Mouse (Mus musculus): ENCODE measurements around the gene Tmem248. TPM values are rescaled to one million over a fixed set of nuclear protein-coding genes. Genes with fewer than 3 reads are reported as not detected.

Gene Tmem248
- polyA plus RNA-seq, 1 experiment from 2014 or later: 24.7 TPM

DNA sequence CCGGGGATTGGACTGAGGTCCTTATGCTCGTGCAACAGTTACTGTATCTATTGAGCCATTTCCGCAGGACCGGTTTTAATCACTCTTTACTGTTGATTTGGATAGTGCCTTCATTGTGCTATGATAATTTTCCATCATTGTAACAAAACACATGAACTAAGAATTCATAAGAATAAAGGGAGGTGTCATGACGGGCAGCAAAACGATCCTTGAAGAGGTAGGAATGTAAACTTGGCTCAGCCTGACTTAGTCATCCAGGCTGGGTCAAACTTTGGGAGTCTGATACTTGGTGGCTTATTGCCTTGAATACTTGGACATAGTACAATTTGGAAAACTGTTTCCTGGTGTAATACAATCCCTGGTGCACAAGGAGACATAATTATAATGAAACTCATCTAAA lies 31.6 kb upstream of the Tmem248 start:
- Histone ChIP-seq H3K4me1 (peaks cover 5% of the 10 kb centered on the region; the same call in 1 of the 2 replicates), H3K4me2 (no peak overlapping the region), H3K9ac (replicated peaks) (no peak overlapping the region), H3K36me3 (peaks cover 17% of the 10 kb centered on the region), H3K4me3 (replicated peaks) (no peak overlapping the region), H3K27ac (replicated peaks) (no peak overlapping the region), H3K9me3 (replicated peaks) (no peaks in the 10 kb centered on the region), H3K27me3 (replicated peaks) (no peaks in the 10 kb centered on the region)
- no peak for ATAC-seq (ENCODE audit: low FRiP score)
- 92% methylated on average over 6 of the region's 6 CpGs for WGBS

DNA sequence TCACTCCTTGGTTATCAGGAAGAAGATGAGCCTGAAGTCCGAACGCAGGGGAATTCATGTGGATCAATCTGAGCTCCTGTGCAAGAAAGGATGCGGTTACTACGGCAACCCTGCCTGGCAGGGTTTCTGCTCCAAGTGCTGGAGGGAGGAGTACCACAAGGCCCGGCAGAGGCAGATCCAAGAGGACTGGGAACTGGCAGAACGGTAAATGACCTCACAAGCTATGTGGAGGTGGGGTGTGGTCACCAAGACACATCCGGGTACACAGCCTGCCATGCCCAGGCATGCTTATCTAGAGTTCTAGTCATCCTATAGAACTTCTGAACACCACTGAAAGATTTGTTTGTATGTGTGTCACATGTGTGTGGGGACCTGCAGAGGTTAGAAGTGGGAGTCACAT lies 29.5 kb upstream of the Tmem248 start:
- Histone ChIP-seq H3K27ac (replicated peaks) (no peak overlapping the region), H3K27me3 (replicated peaks) (no peaks in the 10 kb centered on the region), H3K4me3 (replicated peaks) (no peak overlapping the region), H3K9ac (replicated peaks) (no peak overlapping the region), H3K36me3 (peaks cover 32% of the 10 kb centered on the region), H3K4me1 (peaks cover 2% of the 10 kb centered on the region; the same call in 1 of the 2 replicates), H3K9me3 (replicated peaks) (no peaks in the 10 kb centered on the region), H3K4me2 (no peak overlapping the region)
- no peak for ATAC-seq (ENCODE audit: low FRiP score)
- 46% methylated on average over 7 of the region's 7 CpGs for WGBS

DNA sequence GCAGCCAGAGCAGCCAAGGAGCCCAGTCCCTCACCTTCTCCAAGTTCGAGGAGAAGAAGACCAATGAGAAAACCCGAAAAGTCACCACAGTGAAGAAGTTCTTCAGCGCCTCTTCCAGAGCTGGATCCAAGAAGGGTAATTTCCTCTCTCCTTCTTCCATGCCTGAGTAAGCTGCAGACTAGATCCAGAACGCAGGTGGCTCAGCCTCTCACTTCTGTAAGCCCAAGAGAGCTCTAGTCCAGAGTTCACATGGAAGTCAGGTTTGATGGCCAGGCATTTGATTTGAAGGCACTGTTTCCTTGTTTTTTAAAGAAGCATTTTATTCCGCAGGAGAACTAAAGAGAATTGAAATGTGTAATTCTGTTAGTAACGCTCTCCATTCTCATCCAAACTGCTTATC lies 26.0 kb upstream of the Tmem248 start:
- no peak overlapping the region for H3K9ac ChIP-seq (replicated peaks)
- H3K9me3 ChIP-seq (replicated peaks): no peaks in the 10 kb centered on the region
- no peak overlapping the region for H3K27ac ChIP-seq (replicated peaks)
- peaks cover 42% of the 10 kb centered on the region for H3K36me3 ChIP-seq
- no peaks in the 10 kb centered on the region for H3K27me3 ChIP-seq (replicated peaks)
- H3K4me3 ChIP-seq (replicated peaks): no peak overlapping the region
- 91% methylated on average over 6 of the region's 6 CpGs for WGBS
- H3K4me1 ChIP-seq: peaks cover 2% of the 10 kb centered on the region; the same call in 1 of the 2 replicates
- H3K4me2 ChIP-seq: no peak overlapping the region
- ATAC-seq (ENCODE audit: low FRiP score): no peak

GRCm38 (mm10) chr5:130191865-130192264 lies 25.0 kb upstream of the Tmem248 start:
- 89% methylated on average over 6 of the region's 6 CpGs for WGBS
- Histone ChIP-seq H3K9ac (replicated peaks) (no peak overlapping the region), H3K27me3 (replicated peaks) (no peaks in the 10 kb centered on the region), H3K4me3 (replicated peaks) (no peak overlapping the region), H3K4me1 (no peaks in the 10 kb centered on the region; the same call in 1 of the 2 replicates), H3K9me3 (replicated peaks) (no peaks in the 10 kb centered on the region), H3K36me3 (peaks cover 42% of the 10 kb centered on the region), H3K27ac (replicated peaks) (no peak overlapping the region), H3K4me2 (no peak overlapping the region)
- no peak for ATAC-seq (ENCODE audit: low FRiP score)

- Histone ChIP-seq H3K4me3 (replicated peaks) (no peak overlapping the region), H3K4me1 (no peaks in the 10 kb centered on the region; the same call in 1 of the 2 replicates), H3K9me3 (replicated peaks) (no peaks in the 10 kb centered on the region), H3K27ac (replicated peaks) (no peak overlapping the region), H3K9ac (replicated peaks) (no peak overlapping the region), H3K4me2 (no peak overlapping the region), H3K36me3 (peaks cover 42% of the 10 kb centered on the region), H3K27me3 (replicated peaks) (no peaks in the 10 kb centered on the region)
- WGBS: 77% methylated on average over 2 of the region's 2 CpGs
- ATAC-seq (ENCODE audit: low FRiP score): no peak
Measured at GRCm38 (mm10) chr5:130192356-130192944, 24.4 kb upstream of the Tmem248 start.

- peaks cover 48% of the 10 kb centered on the region for H3K36me3 ChIP-seq
- no peaks in the 10 kb centered on the region for H3K4me1 ChIP-seq
- no peak overlapping the region for H3K4me3 ChIP-seq (replicated peaks)
- H3K9me3 ChIP-seq (replicated peaks): no peaks in the 10 kb centered on the region
- 86% methylated on average over 3 of the region's 3 CpGs for WGBS
- H3K27me3 ChIP-seq (replicated peaks): no peaks in the 10 kb centered on the region
- no peak for ATAC-seq (ENCODE audit: low FRiP score)
- H3K27ac ChIP-seq (replicated peaks): no peak overlapping the region
- H3K9ac ChIP-seq (replicated peaks): no peak overlapping the region
- no peak overlapping the region for H3K4me2 ChIP-seq
Measured at GRCm38 (mm10) chr5:130193760-130194159, 23.1 kb upstream of the Tmem248 start.

DNA sequence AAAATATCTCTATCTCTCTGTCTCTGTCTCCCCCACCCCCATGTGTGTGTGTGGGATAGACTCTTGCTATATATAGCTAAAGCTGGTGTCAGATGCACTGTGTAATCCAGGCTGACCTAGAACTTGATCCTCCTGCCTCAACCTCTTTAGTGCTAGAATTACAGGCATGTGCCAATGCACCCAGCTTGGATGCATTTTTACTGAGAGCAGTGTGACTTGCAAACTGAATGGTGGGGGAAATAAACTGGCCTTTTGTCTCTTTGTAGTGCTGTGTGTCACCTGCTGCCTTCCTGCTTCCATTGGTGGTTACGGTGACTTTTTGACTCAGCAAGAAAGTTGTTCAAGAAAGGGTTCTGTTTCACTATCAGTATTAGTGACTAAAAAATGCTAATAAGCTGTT lies 20.6 kb upstream of the Tmem248 start:
- H3K9me3 ChIP-seq (replicated peaks): no peaks in the 10 kb centered on the region
- no peaks in the 10 kb centered on the region for H3K4me1 ChIP-seq
- 48% methylated on average over 1 of the region's 1 CpGs for WGBS
- peaks cover 42% of the 10 kb centered on the region for H3K36me3 ChIP-seq
- no peaks in the 10 kb centered on the region for H3K27me3 ChIP-seq (replicated peaks)
- H3K4me3 ChIP-seq (replicated peaks): no peak overlapping the region
- no peak overlapping the region for H3K4me2 ChIP-seq
- no peak overlapping the region for H3K9ac ChIP-seq (replicated peaks)
- no peak for ATAC-seq (ENCODE audit: low FRiP score)
- no peak overlapping the region for H3K27ac ChIP-seq (replicated peaks)

DNA sequence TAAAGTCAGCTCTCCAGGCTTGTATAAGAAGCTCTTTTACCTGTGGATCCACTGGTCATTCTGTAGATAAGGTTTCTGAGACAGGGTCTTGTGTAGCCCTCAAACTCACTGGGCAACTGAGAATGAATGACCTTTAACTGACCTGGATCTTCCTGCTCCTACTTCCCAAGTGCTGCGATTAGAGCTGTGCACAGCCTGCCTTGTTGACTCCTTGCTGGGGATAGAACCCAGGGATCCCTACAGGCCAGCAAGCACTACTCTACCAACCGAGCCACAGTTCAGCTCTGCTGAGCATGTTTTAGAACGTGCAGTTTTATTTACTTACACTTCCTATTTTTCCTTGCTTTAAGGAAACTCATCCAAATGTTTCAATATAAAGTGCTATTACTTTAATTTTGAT lies 19.4 kb upstream of the Tmem248 start:
- Histone ChIP-seq H3K4me3 (replicated peaks) (no peak overlapping the region), H3K36me3 (peaks cover 44% of the 10 kb centered on the region), H3K9ac (replicated peaks) (no peak overlapping the region), H3K4me1 (no peaks in the 10 kb centered on the region), H3K27ac (replicated peaks) (no peak overlapping the region), H3K27me3 (replicated peaks) (no peaks in the 10 kb centered on the region), H3K9me3 (replicated peaks) (no peaks in the 10 kb centered on the region), H3K4me2 (no peak overlapping the region)
- no peak for ATAC-seq (ENCODE audit: low FRiP score)
- 83% methylated on average over 3 of the region's 3 CpGs for WGBS

- Histone ChIP-seq H3K36me3 (peaks cover 47% of the 10 kb centered on the region), H3K4me1 (no peaks in the 10 kb centered on the region), H3K4me3 (replicated peaks) (no peak overlapping the region), H3K9ac (replicated peaks) (no peak overlapping the region), H3K27ac (replicated peaks) (no peak overlapping the region), H3K4me2 (no peak overlapping the region), H3K27me3 (replicated peaks) (no peaks in the 10 kb centered on the region), H3K9me3 (replicated peaks) (no peaks in the 10 kb centered on the region)
- ATAC-seq (ENCODE audit: low FRiP score): no peak
- 95% methylated on average over 7 of the region's 7 CpGs for WGBS
Measured at GRCm38 (mm10) chr5:130197981-130198380, 18.9 kb upstream of the Tmem248 start.

GRCm38 (mm10) chr5:130200233-130201029 lies 16.4 kb upstream of the Tmem248 start:
- Histone ChIP-seq H3K4me1 (no peaks in the 10 kb centered on the region), H3K27ac (replicated peaks) (no peak overlapping the region), H3K4me3 (replicated peaks) (no peak overlapping the region), H3K9ac (replicated peaks) (no peak overlapping the region), H3K36me3 (peaks cover 51% of the 10 kb centered on the region), H3K9me3 (replicated peaks) (no peaks in the 10 kb centered on the region), H3K4me2 (no peak overlapping the region), H3K27me3 (replicated peaks) (no peaks in the 10 kb centered on the region)
- WGBS: 88% methylated on average over 10 of the region's 10 CpGs
- ATAC-seq (ENCODE audit: low FRiP score): no peak

DNA sequence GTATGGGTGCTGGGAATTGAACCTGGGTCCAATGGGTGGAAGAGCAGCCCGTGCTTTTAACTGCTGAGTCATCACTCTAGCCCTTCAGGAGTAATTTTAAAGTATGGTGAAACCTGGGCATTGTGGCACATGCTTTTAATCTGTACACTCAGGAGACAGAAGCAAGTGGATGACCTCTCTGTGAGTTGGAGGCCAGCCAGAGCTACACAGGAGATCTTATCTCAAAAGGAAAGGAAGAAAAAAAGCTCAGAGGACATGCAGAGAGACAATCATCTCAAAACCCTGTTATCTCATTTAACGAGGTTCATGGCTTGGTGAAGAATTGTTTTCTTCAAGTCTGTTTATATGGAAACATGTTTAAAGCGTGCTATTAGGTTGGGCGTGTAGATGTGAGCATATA lies 12.9 kb upstream of the Tmem248 start:
- peaks cover 63% of the 10 kb centered on the region for H3K36me3 ChIP-seq

GRCm38 (mm10) chr5:130204560-130204959 lies 12.3 kb upstream of the Tmem248 start:
- 87% methylated on average over 6 of the region's 6 CpGs for WGBS
- Histone ChIP-seq H3K36me3 (peaks cover 65% of the 10 kb centered on the region), H3K4me1 (no peaks in the 10 kb centered on the region), H3K4me3 (replicated peaks) (no peak overlapping the region), H3K27ac (replicated peaks) (no peak overlapping the region), H3K27me3 (replicated peaks) (no peaks in the 10 kb centered on the region), H3K9ac (replicated peaks) (no peak overlapping the region), H3K4me2 (no peak overlapping the region), H3K9me3 (replicated peaks) (no peaks in the 10 kb centered on the region)
- no peak for ATAC-seq (ENCODE audit: low FRiP score)

More for the DNA sequence above, 12.9 kb upstream of the Tmem248 start:
- H3K9ac ChIP-seq (replicated peaks): no peak overlapping the region
- no peaks in the 10 kb centered on the region for H3K9me3 ChIP-seq (replicated peaks)
- H3K4me3 ChIP-seq (replicated peaks): no peak overlapping the region
- 88% methylated on average over 4 of the region's 4 CpGs for WGBS
- no peak for ATAC-seq (ENCODE audit: low FRiP score)
- H3K4me1 ChIP-seq: no peaks in the 10 kb centered on the region
- no peaks in the 10 kb centered on the region for H3K27me3 ChIP-seq (replicated peaks)
- no peak overlapping the region for H3K27ac ChIP-seq (replicated peaks)
- H3K4me2 ChIP-seq: no peak overlapping the region

Measured in neural tube, embryonic 15.5 days (tissue).